Mouse (Mus musculus) induced T-regulatory cell, adult 2 months (primary cell): ENCODE measurements around the gene Gm1043.

ENCODE experiments used
- DNase-seq: peaks from one replicate; pipeline ENCODE4 v3.0.0-alpha.2; 2012; ENCODE audit warnings: low read depth

Gene Gm1043

GRCm38 (mm10) chr5:37085241-37085640 lies at the start of gene Gm1043:
Gene Gm1043, plus strand, starts transcription at chr5:37085370.
- DNase-seq = no peak

GRCm38 (mm10) chr5:37035896-37036295 lies 49.3 kb upstream of the Gm1043 start:
- DNase-seq = no peak

GRCm38 (mm10) chr5:37036884-37037283 lies 48.3 kb upstream of the Gm1043 start:
- DNase-seq = peak; percentile 45

- no peak for DNase-seq
Measured at GRCm38 (mm10) chr5:37039908-37040307, 45.3 kb upstream of the Gm1043 start.

- DNase-seq = peak; percentile 71
Measured at GRCm38 (mm10) chr5:37040711-37041110, 44.5 kb upstream of the Gm1043 start.

GRCm38 (mm10) chr5:37041651-37042050 lies 43.5 kb upstream of the Gm1043 start:
- peak; percentile 45 for DNase-seq

GRCm38 (mm10) chr5:37042934-37043333 lies 42.2 kb upstream of the Gm1043 start:
- no peak for DNase-seq

- peak; percentile 85 for DNase-seq
Measured at GRCm38 (mm10) chr5:37044793-37045192, 40.4 kb upstream of the Gm1043 start.

GRCm38 (mm10) chr5:37045582-37045981 lies 39.6 kb upstream of the Gm1043 start:
- DNase-seq = peak; percentile 81

GRCm38 (mm10) chr5:37046791-37047190 lies 38.4 kb upstream of the Gm1043 start:
- no peak for DNase-seq

GRCm38 (mm10) chr5:37047206-37047915 lies 37.8 kb upstream of the Gm1043 start:
- DNase-seq = peak; percentile 79

- peak; percentile 90 for DNase-seq
Measured at GRCm38 (mm10) chr5:37047992-37048391, 37.2 kb upstream of the Gm1043 start.

GRCm38 (mm10) chr5:37049111-37049510 lies 36.1 kb upstream of the Gm1043 start:
- peak; percentile 32 for DNase-seq

GRCm38 (mm10) chr5:37050521-37051373 lies 34.4 kb upstream of the Gm1043 start:
- peak; percentile 80 for DNase-seq

- DNase-seq = peak; percentile 84
Measured at GRCm38 (mm10) chr5:37051374-37052100, 33.6 kb upstream of the Gm1043 start.

GRCm38 (mm10) chr5:37052846-37053245 lies 32.3 kb upstream of the Gm1043 start:
- DNase-seq = no peak

- no peak for DNase-seq
Measured at GRCm38 (mm10) chr5:37055789-37056188, 29.4 kb upstream of the Gm1043 start.

- DNase-seq = peak; percentile 24
Measured at GRCm38 (mm10) chr5:37056471-37056870, 28.7 kb upstream of the Gm1043 start.

- DNase-seq = no peak
Measured at GRCm38 (mm10) chr5:37061612-37062011, 23.6 kb upstream of the Gm1043 start.

- no peak for DNase-seq
Measured at GRCm38 (mm10) chr5:37064454-37065449, 20.4 kb upstream of the Gm1043 start.
